Mouse (Mus musculus) gastrocnemius, adult 2 months (tissue): Measurements from ENCODE around the gene Uxs1. TPM values are rescaled to one million over a fixed set of nuclear protein-coding genes. Genes with fewer than 3 reads are reported as not detected.

Experiments used
- DNase-seq: peaks from one replicate; pipeline ENCODE4 v3.0.0; 2022
- H3K27ac ChIP-seq: fragments of 200-600 bp; 2 replicates; pipeline ENCODE4 v1.8.1; 2022; ENCODE audit warnings: mild to moderate bottlenecking
- H3K4me3 ChIP-seq: fragments of 200-600 bp; 2 replicates; pipeline ENCODE4 v1.8.1; 2022; ENCODE audit warnings: mild to moderate bottlenecking, moderate library complexity
- CTCF ChIP-seq: fragments of 200-600 bp; IDR thresholded peaks from 2 replicates; pipeline ENCODE4 v1.8.1; 2022; ENCODE audit warnings: antibody characterized with exemption, mild to moderate bottlenecking, moderate library complexity
- intact Hi-C: fragments of 180-260 bp; cut with DNase I; formaldehyde crosslinking; loops from one replicate; pipeline ENCODE4 v1.15.1; 2025
- long read RNA-seq, 2 experiments: library from polyadenylated mRNA; stranded (forward); transcript quantifications; one replicate each; pipeline ENCODE4 v2.0.0; 2021
- total RNA-seq, 2 experiments: library from RNA; stranded (reverse); gene quantifications; 2 replicates each; pipeline ENCODE4 v1.2.3; 2021

The Uxs1 gene
- 1 to 10 TPM; 9.2 to 10.0 TPM for total RNA-seq
- long read RNA-seq, experiment 1, full-length matches to known transcripts = 3 of 7 reads
- long read RNA-seq, experiment 1, partial matches to known transcripts = 0 of 7 reads
- long read RNA-seq, experiment 1, other reads (novel, unspliced or antisense) = 4 of 7 reads
- long read RNA-seq, experiment 2, full-length matches to known transcripts = 1 of 3 reads
- long read RNA-seq, experiment 2, partial matches to known transcripts = 1 of 3 reads
- long read RNA-seq, experiment 2, other reads (novel, unspliced or antisense) = 1 of 3 reads

- peak; percentile 99 for DNase-seq
- intact Hi-C loops = loop anchor here (5.0 kb wide), 2 partner anchors 65 to 105 kb away; partner anchors contain the start of gene Tpp2
- no peak for TF ChIP-seq CTCF
- Histone ChIP-seq H3K4me3 (peak within 1 kb of the TSS; percentile 79), H3K27ac (peak within 1 kb of the TSS; percentile 91)
Measured at GRCm38 (mm10) chr1:43827763-43828194, at the start of gene Uxs1. Uxs1 (minus strand) TSS chr1:43827800.

GRCm38 (mm10) chr1:43877233-43877632, 49.6 kb upstream of the Uxs1 start:
- TF ChIP-seq CTCF = no peak
- Histone ChIP-seq H3K27ac (no peak overlapping the region), H3K4me3 (no peak overlapping the region)
- DNase-seq = no peak
- intact Hi-C loops = no loop called here

GRCm38 (mm10) chr1:43871116-43871515, 43.5 kb upstream of the Uxs1 start:
- intact Hi-C loops = no loop called here
- DNase-seq = no peak
- no peak overlapping the region for H3K27ac ChIP-seq
- no peak overlapping the region for H3K4me3 ChIP-seq
- no peak for TF ChIP-seq CTCF

GRCm38 (mm10) chr1:43868510-43868909, 40.9 kb upstream of the Uxs1 start:
- TF ChIP-seq CTCF = no peak
- Histone ChIP-seq H3K27ac (no peak overlapping the region), H3K4me3 (no peak overlapping the region)
- intact Hi-C loops = no loop called here
- DNase-seq = no peak

- DNase-seq = no peak
- intact Hi-C loops = no loop called here
- TF ChIP-seq CTCF = no peak
- H3K4me3 ChIP-seq = no peak overlapping the region
- no peak overlapping the region for H3K27ac ChIP-seq
Measured at GRCm38 (mm10) chr1:43864758-43865157, 37.2 kb upstream of the Uxs1 start.

- H3K4me3 ChIP-seq = no peak overlapping the region
- TF ChIP-seq CTCF = no peak
- no peak overlapping the region for H3K27ac ChIP-seq
- no peak for DNase-seq
- intact Hi-C loops = no loop called here
Measured at GRCm38 (mm10) chr1:43862614-43863013, 35.0 kb upstream of the Uxs1 start.

- H3K27ac ChIP-seq = no peak overlapping the region
- no peak overlapping the region for H3K4me3 ChIP-seq
- DNase-seq = no peak
- no peak for TF ChIP-seq CTCF
- intact Hi-C loops = no loop called here
Measured at GRCm38 (mm10) chr1:43858988-43859387, 31.4 kb upstream of the Uxs1 start.

- Histone ChIP-seq H3K4me3 (no peak overlapping the region), H3K27ac (no peak overlapping the region)
- no peak for TF ChIP-seq CTCF
- no peak for DNase-seq
- intact Hi-C loops = no loop called here
Measured at GRCm38 (mm10) chr1:43857656-43858055, 30.1 kb upstream of the Uxs1 start.

- TF ChIP-seq CTCF = no peak
- no peak for DNase-seq
- Histone ChIP-seq H3K4me3 (no peak overlapping the region), H3K27ac (no peak overlapping the region)
- intact Hi-C loops = no loop called here
Measured at GRCm38 (mm10) chr1:43855591-43855990, 28.0 kb upstream of the Uxs1 start.

- intact Hi-C loops = no loop called here
- no peak overlapping the region for H3K27ac ChIP-seq
- DNase-seq = no peak
- no peak overlapping the region for H3K4me3 ChIP-seq
- no peak for TF ChIP-seq CTCF
Measured at GRCm38 (mm10) chr1:43843398-43843797, 15.8 kb upstream of the Uxs1 start.

GRCm38 (mm10) chr1:43837236-43837635, 9.6 kb upstream of the Uxs1 start:
- Histone ChIP-seq H3K27ac (no peak overlapping the region), H3K4me3 (no peak overlapping the region)
- DNase-seq = no peak
- intact Hi-C loops = no loop called here
- no peak for TF ChIP-seq CTCF

- TF ChIP-seq CTCF = no peak
- intact Hi-C loops = no loop called here
- Histone ChIP-seq H3K4me3 (no peak overlapping the region), H3K27ac (no peak overlapping the region)
- DNase-seq = no peak
Measured at GRCm38 (mm10) chr1:43830096-43830495, 2.5 kb upstream of the Uxs1 start.

- peak; percentile 74 for DNase-seq
- Histone ChIP-seq H3K27ac (peak overlapping the region; percentile 88), H3K4me3 (peak overlapping the region; percentile 79)
- TF ChIP-seq CTCF = no peak
- intact Hi-C loops = loop anchor here (5.0 kb wide), 2 partner anchors 65 to 105 kb away; partner anchors contain the start of gene Tpp2
Measured at GRCm38 (mm10) chr1:43827002-43827762, 418 bp downstream of the Uxs1 start.

GRCm38 (mm10) chr1:43826628-43827001, 985 bp downstream of the Uxs1 start:
- Histone ChIP-seq H3K4me3 (peak overlapping the region; percentile 79), H3K27ac (peak overlapping the region; percentile 88)
- no peak for DNase-seq
- intact Hi-C loops = loop anchor here (5.0 kb wide), 2 partner anchors 64 to 106 kb away; partner anchors contain the start of gene Tpp2
- no peak for TF ChIP-seq CTCF
